Mouse (Mus musculus) heart, postnatal 0 days (tissue): ENCODE data around the gene P2ry1.

Experiments used
- CTCF ChIP-seq: IDR thresholded peaks from 2 replicates; pipeline ENCODE4 v1.5.1; 2016; ENCODE audit warnings: antibody characterized with exemption, control low read depth, low read depth
- EP300 ChIP-seq: IDR thresholded peaks from 2 replicates; pipeline ENCODE4 v1.6.1; 2016; ENCODE audit warnings: antibody characterized with exemption, low read depth

DNA sequence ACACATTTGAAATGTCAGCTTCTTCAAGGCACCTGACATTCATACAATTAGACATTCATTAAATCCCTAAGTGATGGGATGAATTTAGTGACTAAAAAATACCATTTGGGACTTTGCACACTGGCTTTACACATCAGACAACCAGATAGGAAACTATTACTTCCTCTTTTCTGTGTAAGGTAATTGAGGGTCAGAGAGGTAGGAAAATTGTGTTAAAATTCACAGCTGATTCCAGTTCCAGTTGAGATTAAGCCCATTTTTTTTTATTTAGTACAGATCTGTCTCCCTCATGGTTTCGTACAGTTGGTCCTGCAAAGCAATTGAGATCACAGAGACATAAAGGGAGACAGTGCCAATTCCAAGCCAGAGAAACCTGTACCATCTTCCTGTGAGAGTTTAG is 27.7 kb upstream of the P2ry1 start:
- TF ChIP-seq CTCF: no peak
- TF ChIP-seq EP300: no peak
